Mouse (Mus musculus): ENCODE measurements around the gene Lca5.

Lca5 gene

DNA sequence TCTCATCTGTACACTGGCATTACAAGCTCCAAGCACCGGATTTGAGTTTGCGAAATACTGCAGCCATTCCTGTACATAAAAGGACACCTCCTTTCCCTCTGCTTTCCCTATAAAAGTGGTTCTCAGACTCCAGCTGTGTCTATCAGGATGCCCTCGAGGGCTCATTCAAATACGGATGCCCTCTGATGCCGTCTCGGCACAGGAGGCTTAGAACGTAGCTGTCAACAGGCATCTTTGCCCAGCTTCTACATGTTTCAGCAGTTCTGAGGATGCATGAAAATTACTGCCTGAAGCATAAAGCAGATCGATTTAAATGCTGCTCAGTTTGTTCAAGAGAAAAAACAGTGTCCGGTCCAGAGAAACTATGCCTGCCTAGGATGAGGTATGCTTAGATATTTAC, 51.4 kb downstream of the Lca5 start:
- DNase-seq (ENCODE audit: low read depth), result no peak

GRCm38 (mm10) chr9:83386264-83386855, 54.6 kb downstream of the Lca5 start:
- no peak for DNase-seq (ENCODE audit: low read depth)

GRCm38 (mm10) chr9:83385301-83385700, 55.6 kb downstream of the Lca5 start:
- DNase-seq (ENCODE audit: low read depth), result no peak

DNA sequence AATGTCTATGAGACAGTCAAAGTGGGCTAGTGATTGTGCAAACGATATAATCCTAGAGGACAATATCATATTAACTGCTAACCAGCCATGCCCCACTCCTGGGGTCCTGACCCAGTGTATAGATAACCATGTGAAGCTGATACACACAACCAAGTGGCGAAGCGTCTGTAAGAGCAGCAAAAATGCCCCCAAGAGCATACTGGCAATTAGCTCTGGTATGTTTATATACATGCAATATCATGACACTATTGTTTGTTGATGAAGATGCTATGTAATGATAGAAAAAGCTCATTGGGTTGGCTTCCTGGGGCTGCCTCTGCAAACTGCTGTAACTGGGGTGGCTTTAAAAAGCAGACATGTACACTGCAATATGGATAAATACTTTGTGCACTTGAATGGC, 57.7 kb downstream of the Lca5 start:
- no peak for DNase-seq (ENCODE audit: low read depth)

GRCm38 (mm10) chr9:83382775-83383174, 58.2 kb downstream of the Lca5 start:
- no peak for DNase-seq (ENCODE audit: low read depth)

DNA sequence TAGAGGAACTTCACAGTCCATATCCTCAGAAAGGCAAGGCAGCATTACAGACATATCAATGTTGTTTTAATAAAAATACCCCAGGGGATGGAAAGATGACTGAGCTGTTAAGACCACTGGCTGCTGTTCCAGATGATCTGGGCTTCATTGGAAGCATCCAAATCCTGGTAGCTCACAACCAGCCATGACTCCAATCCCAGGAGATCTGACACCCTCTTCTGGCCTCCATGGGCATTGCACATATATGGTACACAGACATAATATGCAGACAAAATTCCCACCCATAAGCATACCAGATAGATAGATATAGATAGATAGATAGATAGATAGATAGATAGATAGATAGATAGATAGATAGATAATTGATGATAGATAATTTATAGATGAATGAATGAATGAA, 59.6 kb downstream of the Lca5 start:
- DNase-seq (ENCODE audit: low read depth), result no peak

DNA sequence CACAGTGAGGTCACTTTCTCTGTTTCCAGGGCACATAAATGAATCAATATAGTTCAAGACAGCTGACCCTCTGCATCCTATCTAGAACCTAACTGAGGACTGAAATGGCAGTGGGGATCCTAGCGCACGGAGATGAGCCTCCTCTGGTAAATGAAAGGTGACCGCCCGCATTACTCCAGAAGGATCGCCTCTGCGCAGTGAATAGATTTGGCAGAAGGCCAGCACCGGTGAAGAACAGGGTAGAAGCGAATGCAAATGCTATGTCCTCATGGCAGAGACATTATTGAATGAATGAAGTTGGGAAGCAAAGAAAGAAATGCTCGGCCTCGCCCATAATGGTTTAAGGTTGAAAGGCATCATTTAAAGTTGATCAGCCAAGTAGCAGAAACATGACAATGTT, 61.3 kb downstream of the Lca5 start:
- no peak for DNase-seq (ENCODE audit: low read depth)

- no peak for DNase-seq (ENCODE audit: low read depth)
Measured at GRCm38 (mm10) chr9:83377132-83377531, 63.8 kb downstream of the Lca5 start.

- no peak for DNase-seq (ENCODE audit: low read depth)
Measured at GRCm38 (mm10) chr9:83375522-83376176, 65.3 kb downstream of the Lca5 start.

DNA sequence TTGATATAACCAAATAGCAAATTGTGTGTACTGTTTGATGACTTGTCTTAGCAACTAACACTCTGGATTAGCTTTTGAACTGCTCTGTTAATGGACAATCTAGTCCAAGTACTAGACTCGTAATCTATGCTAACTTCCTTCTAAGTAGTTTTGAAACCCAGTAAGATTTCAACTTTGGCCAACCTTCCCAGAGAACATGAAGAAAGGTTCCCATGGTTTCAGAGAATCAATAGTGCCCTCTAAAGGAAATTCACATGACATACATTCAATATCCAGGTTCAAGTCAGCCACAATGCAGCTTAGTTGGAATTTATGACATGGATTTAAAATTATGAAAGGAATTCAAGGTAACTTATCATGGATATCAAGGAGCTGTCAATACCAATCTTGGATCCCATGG, 70.0 kb downstream of the Lca5 start:
- no peak for DNase-seq (ENCODE audit: low read depth)

DNA sequence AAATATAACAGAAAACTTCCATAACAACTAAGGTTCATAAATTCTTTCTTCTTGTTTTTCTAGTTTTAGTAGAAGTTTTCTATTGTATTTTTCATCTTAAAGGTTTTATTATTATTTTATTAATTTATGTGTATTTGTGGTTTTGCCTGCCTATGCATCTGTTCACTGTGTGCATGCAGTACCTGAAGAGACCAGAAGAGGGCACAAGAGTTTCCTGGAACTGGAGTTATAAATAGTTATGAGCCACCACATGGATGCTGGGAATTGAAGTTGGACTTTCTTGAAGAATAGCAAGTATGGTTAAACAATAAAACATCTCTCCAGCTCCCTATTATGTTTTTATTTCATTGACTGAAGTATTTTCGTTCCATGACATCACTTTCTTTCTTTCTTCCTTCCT, 72.7 kb downstream of the Lca5 start:
- DNase-seq (ENCODE audit: low read depth), result no peak

DNA sequence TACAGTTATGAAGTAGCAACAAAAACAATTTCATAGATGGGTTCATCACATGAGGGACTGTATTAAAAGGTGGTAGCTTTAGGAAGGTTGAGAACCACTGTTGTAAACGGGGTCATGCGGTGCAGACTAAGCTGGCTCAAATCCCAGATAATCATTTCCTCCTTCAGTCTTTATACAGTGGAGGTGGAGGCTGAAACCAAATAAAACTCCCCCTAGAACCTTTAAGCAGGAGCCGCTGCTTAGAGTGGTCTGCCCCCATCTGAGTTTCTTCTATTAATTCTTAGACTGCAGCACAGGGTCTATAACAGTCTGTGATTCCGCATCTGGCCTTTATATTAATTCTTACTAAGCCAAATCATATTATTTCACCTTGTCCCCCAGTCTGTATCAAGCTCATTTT, 85.1 kb downstream of the Lca5 start:
- DNase-seq (ENCODE audit: low read depth), result no peak

GRCm38 (mm10) chr9:83353316-83353715, 87.6 kb downstream of the Lca5 start:
- DNase-seq (ENCODE audit: low read depth), result no peak

- DNase-seq (ENCODE audit: low read depth), result no peak
Measured at GRCm38 (mm10) chr9:83351171-83351570, 89.8 kb downstream of the Lca5 start.

DNA sequence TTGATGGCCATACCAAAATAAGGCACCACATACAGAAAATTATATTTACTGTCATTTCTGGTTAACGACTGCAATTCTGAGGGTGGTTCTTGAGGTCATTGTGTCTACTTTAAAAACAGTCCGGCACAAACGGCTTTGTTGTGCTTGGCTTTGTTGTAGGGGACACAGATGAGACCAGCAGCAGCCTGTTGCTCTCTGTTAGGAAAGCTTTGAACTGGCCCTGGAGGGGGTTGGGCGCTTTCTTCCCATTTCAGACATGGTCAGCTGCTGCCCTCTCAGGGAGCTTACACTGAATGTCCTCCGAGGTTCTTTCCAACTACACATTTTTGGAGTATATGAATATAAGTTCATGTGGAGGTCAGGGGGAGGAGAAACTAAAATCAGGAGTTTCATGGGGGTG, 90.3 kb downstream of the Lca5 start:
- DNase-seq (ENCODE audit: low read depth), result no peak

GRCm38 (mm10) chr9:83349905-83350304, 91.0 kb downstream of the Lca5 start:
- DNase-seq (ENCODE audit: low read depth), result no peak

GRCm38 (mm10) chr9:83349504-83349903, 91.4 kb downstream of the Lca5 start:
- DNase-seq (ENCODE audit: low read depth), result no peak

- DNase-seq (ENCODE audit: low read depth), result no peak
Measured at GRCm38 (mm10) chr9:83347521-83347920, 93.4 kb downstream of the Lca5 start.

GRCm38 (mm10) chr9:83342491-83343370, 98.2 kb downstream of the Lca5 start:
- DNase-seq (ENCODE audit: low read depth), result no peak

All from c-Kit-positive CD71-negative TER-119-negative erythroid progenitor cells, embryonic 14.5 days (primary cell).